Mouse (Mus musculus): ENCODE results near the gene Snx5. TPM values are rescaled to one million over a fixed set of nuclear protein-coding genes. Genes with fewer than 3 reads are reported as not detected.
A peak's percentile ranks its signal among the peaks of the same experiment; 100 is the strongest.

Gene Snx5
- polyA plus RNA-seq, 1 experiment from 2014 or later: 168 TPM

DNA sequence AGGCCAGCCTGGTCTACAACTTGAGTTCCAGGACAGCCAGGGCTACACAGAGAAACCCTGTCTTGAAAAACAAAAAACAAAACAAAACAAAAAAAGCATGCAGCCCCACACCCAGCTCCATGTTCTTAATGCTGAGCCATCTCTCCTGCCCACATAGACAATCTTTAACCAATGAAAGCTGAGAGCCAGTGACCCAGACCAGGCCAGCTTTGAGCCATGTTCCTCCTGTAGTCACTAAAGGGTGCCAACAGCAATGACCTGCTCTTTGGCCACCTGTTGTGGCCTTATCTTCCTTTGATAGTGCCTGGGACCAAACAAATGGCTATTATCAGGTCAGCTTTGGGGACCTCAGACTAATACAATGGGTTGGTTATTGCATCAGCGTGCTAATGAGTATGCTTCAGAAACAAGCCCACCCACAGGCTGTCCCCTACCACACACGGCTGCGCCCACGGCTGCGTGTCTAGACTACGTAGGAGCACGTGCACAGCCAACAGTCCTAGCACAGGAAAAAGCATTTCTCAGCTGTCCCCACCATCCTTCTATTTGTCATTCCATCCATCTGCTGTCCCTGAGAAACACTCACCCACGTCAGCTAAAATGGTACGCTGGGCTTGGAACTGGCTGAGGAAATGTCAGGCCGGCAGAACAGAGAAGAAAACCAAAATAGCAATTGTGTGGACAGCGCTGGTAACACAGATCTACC, 21.0 kb upstream of the Snx5 start:
- DNase-seq (ENCODE audit: low spot score): no peak
- Histone ChIP-seq H3K9ac (ENCODE audit: low read depth, low read length) (no peak overlapping the region), H3K4me3 (ENCODE audit: low read depth, low read length) (no peak overlapping the region), H3K36me3 (ENCODE audit: control insufficient read depth, insufficient read depth, low read length) (no peaks in the 10 kb centered on the region), H3K9me3 (ENCODE audit: control insufficient read depth, low read length) (no peaks in the 10 kb centered on the region), H3K27me3 (replicated peaks; ENCODE audit: control insufficient read depth, insufficient read depth, low read length) (no peaks in the 10 kb centered on the region), H3K27ac (ENCODE audit: low read depth, low read length) (no peak overlapping the region), H3K4me1 (replicated peaks; ENCODE audit: control insufficient read depth, insufficient read depth, low read length) (no peaks in the 10 kb centered on the region), H3K4me2 (no peak overlapping the region)
- no peak for ATAC-seq (replicated peaks; ENCODE audit: low FRiP score)
- 79% methylated on average over 11 of the region's 11 CpGs for WGBS

DNA sequence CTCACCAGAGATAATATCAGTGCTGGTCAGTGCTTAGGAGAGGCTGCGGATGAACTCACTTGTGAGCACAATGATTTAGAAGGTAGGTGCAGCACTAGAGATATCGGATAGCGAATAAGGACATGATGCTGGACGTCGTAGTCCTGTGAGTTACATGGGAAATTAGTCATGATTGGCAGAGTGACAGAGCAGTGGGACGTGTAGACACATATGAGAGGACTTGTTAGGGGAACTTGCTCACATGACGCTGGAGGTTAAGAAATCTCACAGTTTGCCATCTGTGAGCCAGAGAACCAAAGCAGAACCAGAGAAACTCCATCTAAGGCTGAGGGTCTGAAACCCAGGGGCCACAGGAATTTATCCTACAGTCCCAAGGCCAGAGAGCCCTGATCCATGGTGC, 19.6 kb upstream of the Snx5 start:
- Histone ChIP-seq H3K4me2 (no peak overlapping the region), H3K27me3 (replicated peaks; ENCODE audit: control insufficient read depth, insufficient read depth, low read length) (no peaks in the 10 kb centered on the region), H3K4me3 (ENCODE audit: low read depth, low read length) (no peak overlapping the region), H3K4me1 (replicated peaks; ENCODE audit: control insufficient read depth, insufficient read depth, low read length) (no peaks in the 10 kb centered on the region), H3K36me3 (ENCODE audit: control insufficient read depth, insufficient read depth, low read length) (no peaks in the 10 kb centered on the region), H3K27ac (ENCODE audit: low read depth, low read length) (no peak overlapping the region), H3K9me3 (ENCODE audit: control insufficient read depth, low read length) (no peaks in the 10 kb centered on the region), H3K9ac (ENCODE audit: low read depth, low read length) (no peak overlapping the region)
- 80% methylated on average over 7 of the region's 7 CpGs for WGBS
- ATAC-seq (replicated peaks; ENCODE audit: low FRiP score) (no peak), DNase-seq (ENCODE audit: low spot score) (no peak)

DNA sequence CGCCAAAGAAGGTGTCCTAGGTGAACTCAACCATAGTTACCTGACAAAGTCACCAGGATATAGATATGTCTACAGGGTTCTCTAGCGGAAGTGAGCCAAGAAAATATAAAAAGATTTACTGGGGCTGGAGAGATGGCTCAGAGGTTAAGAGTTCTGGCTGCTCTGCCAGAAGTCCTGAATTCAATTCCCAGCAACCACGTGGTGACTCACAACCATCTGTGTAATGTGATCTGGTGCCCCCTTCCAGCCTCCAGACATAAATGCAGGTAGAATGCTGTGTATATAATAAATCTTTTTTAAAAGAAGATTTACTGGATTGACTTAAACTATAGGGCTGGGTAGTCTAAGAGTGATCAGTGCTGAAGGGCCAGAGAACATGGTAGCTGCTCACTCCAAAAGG, 10.7 kb upstream of the Snx5 start:
- H3K4me1 ChIP-seq (replicated peaks; ENCODE audit: control insufficient read depth, insufficient read depth, low read length): no peaks in the 10 kb centered on the region; the same call in 1 of the 2 replicates
- 74% methylated on average over 3 of the region's 3 CpGs for WGBS
- no peaks in the 10 kb centered on the region for H3K27me3 ChIP-seq (replicated peaks; ENCODE audit: control insufficient read depth, insufficient read depth, low read length)
- H3K9me3 ChIP-seq (ENCODE audit: control insufficient read depth, low read length): no peaks in the 10 kb centered on the region
- no peak overlapping the region for H3K4me2 ChIP-seq
- no peak overlapping the region for H3K4me3 ChIP-seq (ENCODE audit: low read depth, low read length)
- H3K9ac ChIP-seq (ENCODE audit: low read depth, low read length): no peak overlapping the region
- DNase-seq (ENCODE audit: low spot score) (no peak), ATAC-seq (replicated peaks; ENCODE audit: low FRiP score) (no peak)
- peaks cover 21% of the 10 kb centered on the region for H3K36me3 ChIP-seq (ENCODE audit: control insufficient read depth, insufficient read depth, low read length)
- H3K27ac ChIP-seq (ENCODE audit: low read depth, low read length): no peak overlapping the region

- no peak overlapping the region for H3K4me3 ChIP-seq (ENCODE audit: low read depth, low read length)
- WGBS: 76% methylated on average over 3 of the region's 3 CpGs
- H3K9me3 ChIP-seq (ENCODE audit: control insufficient read depth, low read length): no peaks in the 10 kb centered on the region
- H3K4me1 ChIP-seq (replicated peaks; ENCODE audit: control insufficient read depth, insufficient read depth, low read length): no peaks in the 10 kb centered on the region; the same call in 1 of the 2 replicates
- H3K4me2 ChIP-seq: no peak overlapping the region
- no peak overlapping the region for H3K9ac ChIP-seq (ENCODE audit: low read depth, low read length)
- no peaks in the 10 kb centered on the region for H3K27me3 ChIP-seq (replicated peaks; ENCODE audit: control insufficient read depth, insufficient read depth, low read length)
- ATAC-seq (replicated peaks; ENCODE audit: low FRiP score) (no peak), DNase-seq (ENCODE audit: low spot score) (no peak)
- H3K27ac ChIP-seq (ENCODE audit: low read depth, low read length): no peak overlapping the region
- peaks cover 21% of the 10 kb centered on the region for H3K36me3 ChIP-seq (ENCODE audit: control insufficient read depth, insufficient read depth, low read length)
These were observed 9.9 kb upstream of the Snx5 start for GRCm38 (mm10) chr2:144280568-144280967.

GRCm38 (mm10) chr2:144279742-144280141, 9.0 kb upstream of the Snx5 start:
- ATAC-seq (replicated peaks; ENCODE audit: low FRiP score) (no peak), DNase-seq (ENCODE audit: low spot score) (no peak)
- H3K9me3 ChIP-seq (ENCODE audit: control insufficient read depth, low read length): no peaks in the 10 kb centered on the region
- H3K27me3 ChIP-seq (replicated peaks; ENCODE audit: control insufficient read depth, insufficient read depth, low read length): no peaks in the 10 kb centered on the region
- peaks cover 21% of the 10 kb centered on the region for H3K36me3 ChIP-seq (ENCODE audit: control insufficient read depth, insufficient read depth, low read length)
- no peak overlapping the region for H3K4me3 ChIP-seq (ENCODE audit: low read depth, low read length)
- H3K27ac ChIP-seq (ENCODE audit: low read depth, low read length): no peak overlapping the region
- H3K9ac ChIP-seq (ENCODE audit: low read depth, low read length): no peak overlapping the region
- 83% methylated on average over 5 of the region's 5 CpGs for WGBS
- peaks cover 3% of the 10 kb centered on the region for H3K4me1 ChIP-seq (replicated peaks; ENCODE audit: control insufficient read depth, insufficient read depth, low read length)
- no peak overlapping the region for H3K4me2 ChIP-seq

DNA sequence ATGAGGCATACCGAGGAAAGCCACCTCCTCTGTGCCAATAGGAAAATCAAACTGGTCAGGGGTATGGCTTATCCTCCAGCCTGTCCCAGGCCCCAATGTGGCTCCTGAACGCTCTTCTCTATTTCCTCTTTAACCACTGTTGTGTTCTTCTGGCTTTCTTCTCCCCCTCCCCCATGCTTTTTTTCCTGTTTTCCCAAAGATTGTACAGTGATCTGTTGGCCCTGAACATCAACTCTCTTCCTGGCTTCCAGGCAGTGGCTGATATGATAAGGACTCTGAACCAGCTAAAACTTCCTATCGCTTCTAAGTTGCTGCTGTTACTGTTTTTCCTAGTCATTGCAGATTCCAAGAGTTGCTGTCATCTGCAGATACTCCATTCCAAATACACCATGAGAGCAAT, 6.2 kb upstream of the Snx5 start:
- WGBS: 63% methylated on average over 3 of the region's 3 CpGs

GRCm38 (mm10) chr2:144274741-144275140, 4.0 kb upstream of the Snx5 start:
- H3K4me3 ChIP-seq (ENCODE audit: low read depth, low read length): no peak overlapping the region
- no peak for ATAC-seq (replicated peaks; ENCODE audit: low FRiP score)
- H3K4me1 ChIP-seq (replicated peaks; ENCODE audit: control insufficient read depth, insufficient read depth, low read length): peaks cover 22% of the 10 kb centered on the region
- peaks cover 14% of the 10 kb centered on the region for H3K36me3 ChIP-seq (ENCODE audit: control insufficient read depth, insufficient read depth, low read length)
- peak overlapping the region; percentile 38; the same call in 1 of the 2 replicates for H3K27ac ChIP-seq (ENCODE audit: low read depth, low read length)
- no peaks in the 10 kb centered on the region for H3K9me3 ChIP-seq (ENCODE audit: control insufficient read depth, low read length)
- peak overlapping the region; percentile 42 for H3K4me2 ChIP-seq
- DNase-seq (ENCODE audit: low spot score): no peak
- WGBS: 44% methylated on average over 8 of the region's 8 CpGs
- no peak overlapping the region; the same call in 1 of the 2 replicates for H3K9ac ChIP-seq (ENCODE audit: low read depth, low read length)
- no peaks in the 10 kb centered on the region for H3K27me3 ChIP-seq (replicated peaks; ENCODE audit: control insufficient read depth, insufficient read depth, low read length)

More for the DNA sequence above, 6.2 kb upstream of the Snx5 start:
- Histone ChIP-seq H3K4me2 (no peak overlapping the region), H3K36me3 (ENCODE audit: control insufficient read depth, insufficient read depth, low read length) (peaks cover 21% of the 10 kb centered on the region), H3K9me3 (ENCODE audit: control insufficient read depth, low read length) (no peaks in the 10 kb centered on the region), H3K4me1 (replicated peaks; ENCODE audit: control insufficient read depth, insufficient read depth, low read length) (peaks cover 22% of the 10 kb centered on the region), H3K9ac (ENCODE audit: low read depth, low read length) (no peak overlapping the region), H3K4me3 (ENCODE audit: low read depth, low read length) (no peak overlapping the region), H3K27me3 (replicated peaks; ENCODE audit: control insufficient read depth, insufficient read depth, low read length) (no peaks in the 10 kb centered on the region), H3K27ac (ENCODE audit: low read depth, low read length) (no peak overlapping the region)
- 0 out of 2 replicates have a peak, but pooled peaks have one; percentile 19 for ATAC-seq (replicated peaks; ENCODE audit: low FRiP score)
- no peak for DNase-seq (ENCODE audit: low spot score)

DNA sequence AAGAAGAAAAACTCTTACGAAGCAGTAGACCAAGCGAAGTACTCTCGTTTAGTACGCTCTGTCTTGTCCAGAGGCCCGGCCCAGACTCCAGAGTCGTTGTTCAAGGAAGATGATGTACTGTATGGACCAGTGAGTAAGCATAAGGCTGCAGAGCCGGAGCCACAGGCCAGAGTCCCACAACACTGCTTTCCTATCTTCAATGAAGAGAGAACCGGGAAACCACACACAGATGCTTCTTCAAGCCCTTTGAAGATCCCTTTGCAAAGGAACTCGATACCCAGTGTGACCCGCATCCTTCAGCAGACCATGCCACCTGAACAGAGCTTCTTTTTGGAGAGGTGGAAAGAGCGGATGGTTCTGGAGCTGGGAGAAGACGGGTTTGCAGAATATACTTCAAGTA, 1.4 kb upstream of the Snx5 start:
- Histone ChIP-seq H3K27me3 (replicated peaks; ENCODE audit: control insufficient read depth, insufficient read depth, low read length) (no peaks in the 10 kb centered on the region), H3K27ac (ENCODE audit: low read depth, low read length) (no peak overlapping the region), H3K9me3 (ENCODE audit: control insufficient read depth, low read length) (no peaks in the 10 kb centered on the region), H3K36me3 (ENCODE audit: control insufficient read depth, insufficient read depth, low read length) (peaks cover 5% of the 10 kb centered on the region), H3K9ac (ENCODE audit: low read depth, low read length) (peak overlapping the region; percentile 50; the same call in 1 of the 2 replicates), H3K4me1 (replicated peaks; ENCODE audit: control insufficient read depth, insufficient read depth, low read length) (peaks cover 31% of the 10 kb centered on the region), H3K4me3 (ENCODE audit: low read depth, low read length) (peak overlapping the region; percentile 72), H3K4me2 (peak overlapping the region; percentile 89)
- DNase-seq (ENCODE audit: low spot score) (no peak), ATAC-seq (replicated peaks; ENCODE audit: low FRiP score) (no peak)
- 77% methylated on average over 12 of the region's 12 CpGs for WGBS

All from liver, embryonic 11.5 days (tissue).